Mouse (Mus musculus): ENCODE data around the gene L2hgdh. TPM values are rescaled to one million over a fixed set of nuclear protein-coding genes. Genes with fewer than 3 reads are reported as not detected.

L2hgdh gene
- 106 TPM for polyA plus RNA-seq (2014; fragmentation: Illumina TruSeq; extraction: RNeasy Lipid Tissue Mini Kit (QIAGEN cat#74804); ENCODE audit: low read depth, low replicate concordance)

GRCm38 (mm10) chr12:69724711-69725460 is at the start of gene L2hgdh, which contains the start of gene Atp5s:
Gene L2hgdh (minus strand): TSS chr12:69724873.
Gene Atp5s (plus strand): TSS chr12:69724950.

DNA sequence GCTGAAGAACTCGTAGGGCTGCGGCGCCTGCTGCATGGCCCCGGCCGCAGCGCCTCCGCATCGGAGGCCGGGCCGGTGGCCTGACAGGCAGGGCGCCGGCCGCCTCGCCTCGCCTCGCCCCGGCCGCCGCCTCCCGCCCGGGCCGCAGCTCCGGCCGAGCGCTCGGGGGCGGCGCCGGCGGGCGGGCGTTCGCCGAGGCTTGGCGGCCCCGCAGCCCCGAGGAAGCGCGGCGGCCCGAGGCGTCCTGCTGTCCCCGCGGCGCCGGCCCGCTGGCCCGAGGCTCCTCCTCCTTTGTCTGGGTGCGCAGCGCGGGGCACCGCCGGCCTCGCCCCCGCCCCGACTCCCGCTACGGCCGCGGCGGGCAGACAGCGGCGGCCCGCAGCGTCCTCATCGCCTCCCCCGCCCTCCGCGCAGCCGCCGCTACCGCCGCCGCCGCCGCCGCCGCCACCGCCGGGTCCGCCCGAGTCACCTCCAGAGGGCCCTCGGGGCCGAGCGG is 43.1 kb downstream of the L2hgdh start, which contains the start of gene Sos2:
Gene Sos2, minus strand, starts transcription at position 287 of the 496 bp plus-strand sequence.

Other genes with a start within 250 kb of the L2hgdh start
- 15.2 TPM for gene Vcpkmt, start 141.8 kb downstream of the L2hgdh start, polyA plus RNA-seq (2014; fragmentation: Illumina TruSeq; extraction: RNeasy Lipid Tissue Mini Kit (QIAGEN cat#74804); ENCODE audit: low read depth, low replicate concordance)
- 80.9 TPM for gene Sos2, start 43.0 kb downstream of the L2hgdh start, polyA plus RNA-seq (2014; fragmentation: Illumina TruSeq; extraction: RNeasy Lipid Tissue Mini Kit (QIAGEN cat#74804); ENCODE audit: low read depth, low replicate concordance)
- 45.6 TPM for gene Atp5s, start 77 bp upstream of the L2hgdh start, polyA plus RNA-seq (2014; fragmentation: Illumina TruSeq; extraction: RNeasy Lipid Tissue Mini Kit (QIAGEN cat#74804); ENCODE audit: low read depth, low replicate concordance)
- gene Cdkl1, start 66.4 kb upstream of the L2hgdh start, polyA plus RNA-seq (2014; fragmentation: Illumina TruSeq; extraction: RNeasy Lipid Tissue Mini Kit (QIAGEN cat#74804); ENCODE audit: low read depth, low replicate concordance) = 216 TPM
- gene Atl1, start 167.7 kb upstream of the L2hgdh start, polyA plus RNA-seq (2014; fragmentation: Illumina TruSeq; extraction: RNeasy Lipid Tissue Mini Kit (QIAGEN cat#74804); ENCODE audit: low read depth, low replicate concordance) = 3.5 TPM
- gene Map4k5, start 168.3 kb upstream of the L2hgdh start, polyA plus RNA-seq (2014; fragmentation: Illumina TruSeq; extraction: RNeasy Lipid Tissue Mini Kit (QIAGEN cat#74804); ENCODE audit: low read depth, low replicate concordance) = 39.7 TPM